Mouse (Mus musculus) brain, adult 10 weeks (tissue): ENCODE data around the gene Ubtd2. TPM values are rescaled to one million over a fixed set of nuclear protein-coding genes. Genes with fewer than 3 reads are reported as not detected.

Experiments used
- polyA plus RNA-seq: library from polyadenylated mRNA; stranded (reverse); fragments of 350-450 nt; fragmentation: Illumina TruSeq; extraction: RNeasy Lipid Tissue Mini Kit (QIAGEN cat#74804); gene quantifications from one replicate; pipeline ENCODE4 v1.2.3, GENCODE M21; 2015; ENCODE audit warnings: low read depth, low replicate concordance

Ubtd2 gene
- 39.6 TPM for polyA plus RNA-seq

DNA sequence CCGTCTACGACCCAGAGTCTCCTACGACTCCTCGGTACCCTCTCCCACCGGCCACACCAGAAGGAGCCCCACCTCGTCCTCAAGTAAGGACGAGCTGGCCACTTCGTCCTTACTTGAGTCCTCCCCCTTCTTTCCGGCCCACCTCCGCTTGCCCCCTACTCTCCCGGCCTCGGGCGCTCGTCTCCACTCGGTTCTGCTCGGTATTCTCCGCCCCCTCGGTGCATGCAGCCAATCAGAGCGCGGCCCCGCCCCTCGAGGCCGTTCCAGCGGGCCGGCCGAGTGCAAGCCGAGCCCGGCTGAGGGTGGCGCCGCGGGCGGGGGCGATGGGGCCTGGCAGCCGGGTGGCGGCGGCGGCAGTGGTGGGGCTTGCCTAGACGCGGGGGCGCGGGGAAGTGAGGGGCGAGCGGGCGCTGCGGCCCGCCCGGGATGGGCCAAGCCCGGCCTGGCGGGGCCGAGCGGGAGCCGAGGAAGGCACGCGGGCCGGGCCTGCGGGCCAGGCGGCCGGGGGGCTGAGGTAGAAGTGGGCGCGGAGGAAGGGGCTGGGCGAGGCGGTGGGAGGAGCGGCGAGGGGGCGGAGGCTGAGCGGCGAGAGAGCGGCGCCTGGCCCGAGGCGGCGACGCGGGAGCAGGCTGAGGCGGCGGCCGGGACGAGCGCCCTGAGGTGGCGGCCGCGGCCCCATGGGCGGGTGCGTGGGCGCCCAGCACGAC, at the start of gene Ubtd2:
Gene Ubtd2 (plus strand): TSS at position 571 of the 707 bp plus-strand sequence.

DNA sequence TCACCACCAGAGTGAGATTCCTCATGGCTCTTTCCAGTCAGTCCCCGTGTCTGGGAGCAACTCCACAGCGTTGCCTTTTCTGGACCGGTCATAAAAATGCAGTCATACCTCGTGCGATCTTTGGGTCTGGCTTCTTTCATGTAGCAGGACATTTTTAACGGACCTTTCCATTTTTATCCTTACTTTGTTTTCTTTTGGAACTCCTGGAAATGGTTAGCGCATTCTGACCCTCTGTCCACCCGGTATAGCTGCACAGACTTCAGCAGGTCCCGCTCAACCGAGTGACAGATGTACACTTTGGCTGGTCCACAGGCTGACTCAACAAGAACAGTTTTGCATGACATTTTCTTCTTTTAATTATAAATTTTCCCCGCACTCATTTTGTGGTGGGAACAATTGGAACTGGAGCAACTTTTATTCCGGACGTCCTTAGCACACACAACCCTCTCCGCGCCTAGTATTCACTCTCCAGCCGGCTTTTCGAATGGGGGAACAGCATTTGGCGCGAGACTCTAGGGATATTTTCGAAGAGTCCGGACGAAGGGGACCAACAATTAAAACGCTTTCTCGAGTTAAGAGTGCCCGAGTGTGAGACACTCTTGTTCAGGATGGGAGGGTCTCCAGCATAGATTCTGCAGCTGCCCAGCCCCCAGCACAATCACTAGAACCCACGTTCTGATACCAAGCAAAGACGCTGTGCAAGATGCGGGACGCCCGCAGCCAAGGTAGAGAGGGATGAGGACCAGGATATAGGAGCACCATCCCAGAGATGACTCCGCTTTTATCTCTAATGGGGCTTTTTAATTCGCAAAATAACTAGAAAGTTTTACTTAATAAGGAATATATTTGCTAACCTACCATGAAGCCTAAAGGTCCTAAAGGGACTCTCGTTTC, 76.9 kb downstream of the Ubtd2 start, which contains the start of gene Efcab9:
Gene Efcab9 (minus strand): TSS at position 211 of the 894 bp plus-strand sequence.

DNA sequence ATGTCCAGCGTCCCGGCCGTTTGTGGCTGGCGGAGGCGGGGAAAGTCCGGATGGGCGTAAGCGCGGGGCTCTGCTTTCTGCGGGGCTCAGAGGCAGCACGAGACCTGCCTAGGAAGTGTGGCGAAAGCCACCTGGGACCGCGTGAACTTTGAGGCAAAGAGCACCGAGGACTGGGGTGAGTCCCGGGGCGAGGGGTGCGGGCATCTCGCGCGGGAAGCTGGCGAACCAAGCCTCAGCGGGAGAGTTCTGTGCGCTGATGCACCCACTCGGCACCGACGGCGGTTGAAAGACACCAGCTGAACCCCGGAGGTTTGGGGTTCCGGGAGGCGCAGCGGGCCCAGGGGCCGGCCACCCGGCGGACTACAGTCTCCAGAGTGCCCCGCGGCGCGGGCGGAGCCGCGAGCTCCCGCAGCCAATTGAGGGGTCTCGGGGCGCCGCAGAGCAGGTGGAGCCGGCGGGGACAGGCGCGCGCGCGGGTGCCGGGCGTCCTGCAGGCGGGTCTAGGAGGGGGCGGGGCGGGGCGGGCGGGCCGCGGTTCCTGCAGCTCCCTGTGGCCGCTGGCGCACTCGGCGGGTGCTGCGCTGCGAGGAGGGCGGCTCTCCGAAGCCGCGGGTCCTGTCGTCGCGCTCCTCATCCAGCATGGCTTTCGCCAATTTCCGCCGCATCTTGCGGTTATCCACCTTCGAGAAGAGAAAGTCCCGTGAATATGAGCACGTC, 77.8 kb downstream of the Ubtd2 start, which contains the start of gene Stk10:
Gene Stk10 (plus strand): TSS at position 541 of the 717 bp plus-strand sequence.

Other genes starting within 250 kb of the Ubtd2 start
- 47.0 TPM for gene Snrnp25, start 250.0 kb upstream of the Ubtd2 start, polyA plus RNA-seq
- 8.0 TPM for gene Rhbdf1, start 233.1 kb upstream of the Ubtd2 start, polyA plus RNA-seq
- 21.7 TPM for gene Mpg, start 228.9 kb upstream of the Ubtd2 start, polyA plus RNA-seq
- gene Nprl3, start 187.7 kb upstream of the Ubtd2 start, polyA plus RNA-seq: 30.2 TPM
- gene Hba-x, start 179.0 kb upstream of the Ubtd2 start, polyA plus RNA-seq: not detected
- 449 TPM for gene Hba-a1, start 171.9 kb upstream of the Ubtd2 start, polyA plus RNA-seq
- not detected for gene Hbq1b, start 168.4 kb upstream of the Ubtd2 start, polyA plus RNA-seq
- gene Hba-a2, start 158.9 kb upstream of the Ubtd2 start, polyA plus RNA-seq: 651 TPM
- gene Hbq1a, start 155.3 kb upstream of the Ubtd2 start, polyA plus RNA-seq: 1.5 TPM
- gene Sh3pxd2b, start 107.5 kb upstream of the Ubtd2 start, polyA plus RNA-seq: 7.1 TPM
- 0.86 TPM for gene Efcab9, start 76.7 kb downstream of the Ubtd2 start, polyA plus RNA-seq
- gene Stk10, start 77.9 kb downstream of the Ubtd2 start, polyA plus RNA-seq: 3.3 TPM
- 105 TPM for gene Fbxw11, start 187.4 kb downstream of the Ubtd2 start, polyA plus RNA-seq